Mouse (Mus musculus) embryonic facial prominence, embryonic 11.5 days (tissue): ENCODE measurements at regions not wholly inside any gene's neighbourhood (a gene's known extent, or its start where the extent isn't known, plus 50 kb on each side); places are given as distances from the start of the nearest gene placed in this dataset.
A peak's percentile ranks its signal among the peaks of the same experiment; 100 is the strongest.

Experiments used
- ATAC-seq: fragments of 200-750 bp; cut with Nextera tagmentation; replicated peaks from 2 replicates; pipeline ENCODE4 v1.8.0; 2017; ENCODE audit warnings: low read depth; ENCODE audit not compliant: insufficient number of reproducible peaks, low FRiP score, low TSS enrichment
- DNase-seq: peaks from one replicate; pipeline ENCODE4 v3.0.0-alpha.2; 2015; ENCODE audit warnings: low spot score
- H3K27ac ChIP-seq: fragments of 300-500 bp; sonication (generic); replicated peaks from 2 replicates; pipeline ENCODE4 v1.5.1; 2014; ENCODE audit warnings: mild to moderate bottlenecking, low read depth, low read length, control low read depth
- H3K27me3 ChIP-seq: fragments of 300-500 bp; sonication (generic); 2 replicates; pipeline ENCODE4 v1.6.1; 2014; ENCODE audit warnings: mild to moderate bottlenecking, low read length, moderate library complexity, mixed read lengths; ENCODE audit not compliant: control insufficient read depth, insufficient read depth
- H3K36me3 ChIP-seq: fragments of 300-500 bp; sonication (generic); replicated peaks from 2 replicates; pipeline ENCODE4 v1.6.1; 2014; ENCODE audit warnings: low read depth, mild to moderate bottlenecking, low read length, moderate library complexity, mixed read lengths; ENCODE audit not compliant: control insufficient read depth, insufficient read depth
- H3K4me1 ChIP-seq: fragments of 300-500 bp; sonication (generic); 2 replicates; pipeline ENCODE4 v1.6.1; 2014; ENCODE audit warnings: low read length, mixed read lengths; ENCODE audit not compliant: control insufficient read depth, insufficient read depth
- H3K4me2 ChIP-seq: fragments of 300-500 bp; sonication (generic); 2 replicates; pipeline ENCODE4 v1.6.1; 2014; ENCODE audit warnings: low read depth, mild to moderate bottlenecking, control low read depth, low read length, moderate library complexity
- H3K4me3 ChIP-seq: fragments of 300-500 bp; sonication (generic); 2 replicates; pipeline ENCODE4 v1.5.1; 2014; ENCODE audit warnings: low read depth, low read length, control low read depth
- H3K9ac ChIP-seq: fragments of 300-500 bp; sonication (generic); replicated peaks from 2 replicates; pipeline ENCODE4 v1.6.1; 2014; ENCODE audit warnings: mild to moderate bottlenecking, control low read depth, low read length
- H3K9me3 ChIP-seq: fragments of 300-500 bp; sonication (generic); replicated peaks from 2 replicates; pipeline ENCODE4 v1.6.1; 2016; ENCODE audit warnings: mild to moderate bottlenecking, low read length, inconsistent platforms, mixed read lengths; ENCODE audit not compliant: control insufficient read depth
- WGBS: fragments of 180-500 bp; shearing (Covaris S2); extraction: QIAGEN DNeasy Blood & Tissue Kit; methylation state at CpG from one replicate; pipeline ENCODE4 v1.1.7; 2014; 5-methylcytosine and 5-hydroxymethylcytosine counted together

DNA sequence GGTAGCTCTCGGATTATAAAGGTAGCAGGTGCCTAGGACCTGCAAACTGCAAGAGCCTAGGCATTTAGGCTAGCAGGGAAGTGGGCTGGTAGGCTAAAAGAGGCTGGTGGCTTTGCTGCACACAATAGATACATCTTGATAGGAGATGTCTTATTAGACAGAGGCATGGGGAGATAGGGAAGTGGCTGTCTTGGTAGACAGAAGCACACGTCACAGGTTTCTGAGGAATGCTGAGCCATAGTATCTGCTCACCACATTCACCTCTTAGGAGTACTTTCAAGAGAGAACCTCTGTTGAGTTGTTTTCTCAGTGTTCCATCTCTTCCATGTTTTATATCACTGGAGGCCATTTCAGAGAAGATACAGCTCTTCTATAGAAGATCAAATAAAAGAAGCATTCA lies 89.8 kb upstream of the Fggy start:
- H3K4me2 ChIP-seq: no peak overlapping the region
- no peaks in the 10 kb centered on the region for H3K36me3 ChIP-seq
- no peaks in the 10 kb centered on the region for H3K27me3 ChIP-seq
- H3K9me3 ChIP-seq: no peaks in the 10 kb centered on the region
- H3K4me1 ChIP-seq: no peaks in the 10 kb centered on the region
- no peak overlapping the region for H3K4me3 ChIP-seq
- no peak overlapping the region for H3K27ac ChIP-seq
- 87% methylated on average over 2 of the region's 2 CpGs for WGBS
- no peak for DNase-seq
- H3K9ac ChIP-seq: no peak overlapping the region
- no peak for ATAC-seq

DNA sequence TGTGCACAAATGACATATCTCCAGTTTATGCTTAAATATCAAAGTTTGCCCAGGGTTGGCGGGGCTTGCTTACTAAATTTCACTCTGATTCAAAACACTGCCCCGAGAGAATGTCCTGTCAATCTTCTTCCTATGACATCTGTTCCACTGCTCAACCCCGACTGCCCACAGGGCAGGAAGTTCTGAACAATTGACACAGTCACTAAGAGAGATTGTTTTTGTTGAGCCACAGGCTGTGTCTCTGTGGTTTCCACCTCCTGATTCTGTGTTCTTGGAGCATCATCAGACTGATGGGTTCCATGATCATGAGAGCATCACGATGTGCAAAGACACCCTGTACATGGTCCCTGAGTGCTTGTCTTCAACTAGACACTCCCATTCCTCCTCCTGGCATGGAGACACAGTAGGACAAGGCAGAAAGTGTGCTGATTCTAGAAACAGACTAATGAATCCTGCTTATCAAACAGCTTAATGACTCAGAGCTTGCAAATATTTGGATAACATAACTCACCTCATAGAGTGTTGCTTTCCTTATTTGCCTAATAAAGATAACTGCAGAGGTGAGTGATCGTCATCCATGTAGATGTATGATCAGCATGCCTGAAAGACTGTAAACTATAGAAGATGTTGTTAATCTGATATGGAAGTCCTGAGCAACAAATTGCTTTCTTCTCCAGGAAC lies 82.4 kb upstream of the Fggy start:
- no peaks in the 10 kb centered on the region for H3K27me3 ChIP-seq
- H3K4me3 ChIP-seq: no peak overlapping the region
- no peak overlapping the region for H3K4me2 ChIP-seq
- ATAC-seq (no peak), DNase-seq (no peak)
- no peak overlapping the region for H3K9ac ChIP-seq
- H3K9me3 ChIP-seq: no peaks in the 10 kb centered on the region
- H3K27ac ChIP-seq: no peak overlapping the region
- H3K36me3 ChIP-seq: no peaks in the 10 kb centered on the region
- WGBS: 48% methylated on average over 5 of the region's 5 CpGs
- H3K4me1 ChIP-seq: no peaks in the 10 kb centered on the region

DNA sequence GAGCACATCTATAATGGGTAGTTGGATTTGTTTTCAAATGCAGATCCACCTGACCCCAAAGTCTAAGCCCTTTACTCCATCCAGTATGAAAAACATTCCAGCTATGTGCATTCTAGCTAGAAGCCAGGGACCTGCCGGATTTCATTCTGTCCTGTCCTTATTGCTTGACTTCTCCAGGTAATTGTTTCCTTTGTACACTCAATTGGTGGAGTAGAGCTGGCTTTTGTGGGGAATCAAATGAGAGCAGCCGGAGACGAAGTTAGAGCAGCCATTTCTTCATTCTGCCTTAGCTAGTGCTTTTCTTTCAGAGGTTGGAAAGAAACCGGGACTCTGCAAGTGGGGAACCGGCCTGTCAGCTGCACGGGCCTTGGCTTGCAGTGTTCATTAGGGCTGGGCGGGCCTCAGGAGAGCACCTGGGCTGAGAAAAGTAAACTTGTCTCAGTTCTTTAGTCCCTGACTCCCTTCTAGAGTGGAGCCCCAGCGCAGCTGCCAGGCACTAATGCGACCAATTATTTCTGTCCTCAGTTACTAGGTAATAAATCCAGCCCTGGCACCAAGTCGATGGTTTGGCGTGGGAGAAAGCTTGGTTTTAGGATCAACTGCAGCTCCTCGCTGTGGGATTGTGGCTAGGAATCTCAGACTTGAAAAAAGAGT lies 81.1 kb upstream of the Fggy start:
- Histone ChIP-seq H3K9me3 (no peaks in the 10 kb centered on the region), H3K4me3 (no peak overlapping the region), H3K27me3 (no peaks in the 10 kb centered on the region), H3K4me2 (no peak overlapping the region), H3K27ac (no peak overlapping the region), H3K36me3 (no peaks in the 10 kb centered on the region), H3K4me1 (no peaks in the 10 kb centered on the region), H3K9ac (no peak overlapping the region)
- DNase-seq (no peak), ATAC-seq (no peak)
- WGBS: 74% methylated on average over 12 of the region's 12 CpGs

DNA sequence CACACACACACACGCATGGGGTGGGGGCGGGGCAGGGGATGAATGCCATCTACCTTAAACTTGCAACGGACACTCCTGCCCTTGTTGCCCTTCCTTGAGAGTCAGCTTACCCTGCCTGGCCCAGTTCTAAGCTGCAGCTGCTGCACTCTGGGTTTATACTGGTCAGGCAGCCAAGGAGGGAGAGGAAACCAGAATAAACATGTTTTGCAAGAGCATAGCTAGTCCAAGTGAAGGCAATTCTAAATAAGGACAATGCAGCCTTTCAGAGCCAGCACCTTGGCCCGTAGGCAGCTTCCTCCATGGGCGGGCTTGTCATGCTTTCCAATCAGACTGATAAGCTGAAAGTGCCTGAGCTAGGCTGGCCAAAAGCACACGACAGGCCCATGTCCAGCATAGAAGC lies 73.7 kb upstream of the Fggy start:
- whole genome bisulfite sequencing: 64% methylated on average over 6 of the region's 6 CpGs
- ATAC-seq: no peak

DNA sequence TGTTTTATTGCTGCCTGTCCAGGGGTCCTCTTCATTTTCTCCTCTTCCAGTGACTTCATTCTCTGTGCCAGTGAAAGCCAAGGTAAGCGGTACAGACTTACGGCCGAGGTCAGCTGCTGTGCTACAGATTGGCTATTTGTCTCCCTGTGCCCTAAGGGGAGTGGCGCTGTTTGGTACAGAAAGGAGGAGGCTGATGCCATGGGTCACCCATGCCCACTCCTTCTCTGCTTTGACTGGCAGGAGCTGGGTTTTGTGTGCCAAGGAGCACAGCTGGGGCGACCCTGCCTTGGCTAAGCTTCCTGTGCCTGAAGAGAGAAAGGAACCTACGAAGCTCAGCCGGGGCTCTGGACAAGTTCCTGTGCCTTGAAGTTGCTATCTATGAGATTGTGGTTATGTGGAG lies 70.0 kb upstream of the Fggy start:
- no peak for ATAC-seq
- H3K27ac ChIP-seq: no peak overlapping the region
- WGBS: 87% methylated on average over 7 of the region's 7 CpGs
- H3K4me2 ChIP-seq: no peak overlapping the region
- no peak overlapping the region for H3K4me3 ChIP-seq
- no peaks in the 10 kb centered on the region for H3K27me3 ChIP-seq
- no peaks in the 10 kb centered on the region for H3K9me3 ChIP-seq
- no peak for DNase-seq
- H3K9ac ChIP-seq: no peak overlapping the region
- H3K36me3 ChIP-seq: no peaks in the 10 kb centered on the region
- no peaks in the 10 kb centered on the region for H3K4me1 ChIP-seq

More for the DNA sequence above, 73.7 kb upstream of the Fggy start:
- Histone ChIP-seq H3K4me2 (no peak overlapping the region), H3K36me3 (no peaks in the 10 kb centered on the region), H3K27ac (no peak overlapping the region), H3K4me3 (no peak overlapping the region), H3K4me1 (no peaks in the 10 kb centered on the region), H3K27me3 (no peaks in the 10 kb centered on the region), H3K9ac (no peak overlapping the region), H3K9me3 (no peaks in the 10 kb centered on the region)
- no peak for DNase-seq

DNA sequence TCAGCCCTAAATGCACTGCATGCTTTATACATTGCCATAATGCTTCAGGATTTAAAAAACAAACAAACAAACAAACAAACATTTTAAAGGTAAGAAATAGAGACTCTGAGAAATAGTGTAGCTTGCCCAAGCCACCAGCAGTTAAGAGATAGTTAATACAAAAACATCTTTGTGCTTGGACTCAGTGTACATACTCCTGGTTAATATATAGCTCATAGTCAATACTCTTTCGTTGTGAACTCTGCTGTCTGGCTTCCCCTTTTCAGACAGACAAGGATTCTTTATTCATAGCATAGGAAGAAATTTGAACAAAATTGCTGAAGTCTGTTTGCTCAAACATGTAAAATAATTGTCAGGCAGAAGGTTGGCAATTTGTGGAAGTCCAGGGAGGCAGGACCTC lies 69.3 kb upstream of the Fggy start:
- ATAC-seq (no peak), DNase-seq (no peak)
- Histone ChIP-seq H3K4me2 (no peak overlapping the region), H3K4me1 (no peaks in the 10 kb centered on the region), H3K36me3 (no peaks in the 10 kb centered on the region), H3K27ac (no peak overlapping the region), H3K9ac (no peak overlapping the region), H3K27me3 (no peaks in the 10 kb centered on the region), H3K9me3 (no peaks in the 10 kb centered on the region), H3K4me3 (no peak overlapping the region)
- WGBS: 76% methylated on average over 1 of the region's 1 CpGs

DNA sequence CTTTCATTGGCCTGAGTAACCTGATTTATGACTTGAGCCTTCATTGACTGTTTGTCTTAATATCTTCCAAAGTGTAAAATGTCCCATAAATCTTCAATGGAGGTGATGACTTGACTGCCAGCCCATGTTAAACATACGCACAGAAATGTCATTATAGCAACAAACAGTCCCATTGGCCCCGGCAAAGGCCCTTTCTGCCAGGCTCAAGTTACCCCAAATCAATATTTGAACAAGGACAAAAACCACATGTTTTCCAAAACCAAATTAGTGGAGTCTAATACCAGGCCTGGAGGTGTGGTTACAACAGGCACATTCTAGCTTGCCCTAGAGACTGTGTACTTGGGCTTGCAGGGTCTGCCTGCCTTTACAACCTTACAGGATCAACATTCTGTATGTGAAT lies 68.2 kb upstream of the Fggy start:
- 50% methylated on average over 2 of the region's 2 CpGs for WGBS
- Histone ChIP-seq H3K4me3 (no peak overlapping the region), H3K4me1 (no peaks in the 10 kb centered on the region)

DNA sequence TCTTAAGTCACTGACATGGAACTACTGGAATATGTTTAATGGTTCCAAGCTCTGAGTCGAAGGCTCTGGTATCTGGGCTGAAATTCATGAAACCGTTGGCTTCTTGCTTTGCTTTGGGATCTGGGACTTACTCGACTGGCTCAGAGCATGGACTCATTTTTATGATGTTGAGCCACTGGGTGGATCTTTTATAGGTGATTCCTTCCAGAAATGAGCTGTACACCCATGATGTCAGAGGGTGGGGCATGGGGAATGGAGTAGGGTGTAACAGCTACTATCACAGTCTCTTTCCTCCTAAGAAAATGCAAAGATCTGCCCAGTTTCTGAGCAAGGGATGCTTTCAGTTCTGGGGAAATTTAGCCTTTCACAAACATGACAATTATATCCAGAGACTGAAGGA lies 57.0 kb upstream of the Fggy start:
- Histone ChIP-seq H3K9ac (no peak overlapping the region), H3K4me2 (no peak overlapping the region)
- no peak for ATAC-seq

More for the DNA sequence above, 68.2 kb upstream of the Fggy start:
- Histone ChIP-seq H3K36me3 (no peaks in the 10 kb centered on the region), H3K27me3 (no peaks in the 10 kb centered on the region), H3K27ac (no peak overlapping the region), H3K4me2 (no peak overlapping the region), H3K9me3 (no peaks in the 10 kb centered on the region), H3K9ac (no peak overlapping the region)
- ATAC-seq (no peak), DNase-seq (peak; percentile 26)

More for the DNA sequence above, 57.0 kb upstream of the Fggy start:
- no peaks in the 10 kb centered on the region for H3K36me3 ChIP-seq
- no peak overlapping the region for H3K27ac ChIP-seq
- WGBS: 88% methylated on average over 3 of the region's 3 CpGs
- H3K27me3 ChIP-seq: no peaks in the 10 kb centered on the region
- H3K4me3 ChIP-seq: no peak overlapping the region
- no peak for DNase-seq
- H3K4me1 ChIP-seq: no peaks in the 10 kb centered on the region
- H3K9me3 ChIP-seq: no peaks in the 10 kb centered on the region
